Mouse (Mus musculus) CH12.LX (cell line): ENCODE measurements at regions not wholly inside any gene's neighbourhood (a gene's known extent, or its start where the extent isn't known, plus 50 kb on each side); places are given as distances from the start of the nearest gene placed in this dataset.

Experiments
- DNase-seq: peaks from one replicate; pipeline ENCODE4 v3.0.0-alpha.2; 2013; ENCODE audit errors: extremely low read depth
- H3K27ac ChIP-seq: 2 replicates; pipeline ENCODE4 v1.5.1; 2012; ENCODE audit warnings: low read depth, mild to moderate bottlenecking, control low read depth, moderate library complexity; ENCODE audit not compliant: insufficient read depth
- H3K27me3 ChIP-seq: replicated peaks from 2 replicates; pipeline ENCODE3; 2012; ENCODE audit warnings: inconsistent platforms
- H3K36me3 ChIP-seq, 2 experiments: replicated peaks in 1 of 2; 2 replicates each; pipeline versions ENCODE3 to v1.6.1; 2012; ENCODE audit warnings: inconsistent platforms in 1 of 2, low read length in 1 of 2, mild to moderate bottlenecking in 1 of 2, mixed read lengths in 1 of 2, moderate library complexity in 1 of 2; ENCODE audit not compliant: control insufficient read depth in 1 of 2, insufficient read depth in 1 of 2
- H3K4me1 ChIP-seq, 2 experiments: 2 replicates each; pipeline ENCODE4 v1.6.1; 2012; ENCODE audit warnings: inconsistent platforms in 1 of 2, moderate library complexity in 1 of 2; ENCODE audit not compliant: insufficient read depth in 2 of 2, control insufficient read depth in 1 of 2
- H3K4me2 ChIP-seq: 2 replicates; pipeline ENCODE4 v1.6.1; 2012; ENCODE audit warnings: low read depth, mild to moderate bottlenecking, control low read depth; ENCODE audit not compliant: poor library complexity, insufficient read depth, severe bottlenecking
- H3K4me3 ChIP-seq, 3 experiments: fragments of 150-350 bp in 1 of 3; sonication (generic) in 1 of 3; replicated peaks in 1 of 3; 2 replicates each; pipeline versions ENCODE3 to v1.5.1; 2011 to 2012; ENCODE audit warnings: low read depth in 2 of 3, low read length in 2 of 3, mild to moderate bottlenecking in 2 of 3, moderate library complexity in 2 of 3, control low read depth in 1 of 3, improper control_type of control experiment in 1 of 3, inconsistent platforms in 1 of 3, mixed read lengths in 1 of 3; ENCODE audit not compliant: poor library complexity in 1 of 3
- H3K79me2 ChIP-seq: replicated peaks from 2 replicates; pipeline ENCODE4 v1.6.1; 2012; ENCODE audit warnings: mild to moderate bottlenecking, moderate library complexity; ENCODE audit not compliant: control insufficient read depth, poor library complexity, insufficient read depth, severe bottlenecking; ENCODE audit errors: extremely low read depth
- H3K9ac ChIP-seq: 2 replicates; pipeline ENCODE4 v1.6.1; 2012; ENCODE audit warnings: low read depth, mild to moderate bottlenecking, control low read depth, moderate library complexity; ENCODE audit not compliant: insufficient read depth
- H3K9me3 ChIP-seq: replicated peaks from 2 replicates; pipeline ENCODE3; 2012; ENCODE audit warnings: low read length, inconsistent platforms, mixed read lengths
- CHD1 ChIP-seq: IDR thresholded peaks from 2 replicates; pipeline ENCODE4 v1.6.1; 2012; ENCODE audit warnings: low read depth, low read length, improper control_type of control experiment, inconsistent platforms
- CTCF ChIP-seq, 2 experiments: IDR thresholded peaks in 1 of 2; conservative IDR thresholded peaks in 1 of 2; 2 replicates each; pipeline ENCODE4 v1.5.1; 2011 to 2012; ENCODE audit warnings: low read depth in 2 of 2, low read length in 2 of 2, improper control_type of control experiment in 1 of 2, inconsistent platforms in 1 of 2, mild to moderate bottlenecking in 1 of 2, moderate library complexity in 1 of 2
- ELF1 ChIP-seq: IDR thresholded peaks from 2 replicates; pipeline ENCODE4 v1.6.1; 2014; ENCODE audit warnings: low read depth, mild to moderate bottlenecking, inconsistent platforms, low read length, improper control_type of control experiment
- ETS1 ChIP-seq: conservative IDR thresholded peaks from 2 replicates; pipeline ENCODE4 v1.6.1; 2012; ENCODE audit warnings: low read depth, mild to moderate bottlenecking, inconsistent platforms, low read length, improper control_type of control experiment, moderate library complexity
- GABPA ChIP-seq: IDR thresholded peaks from 2 replicates; pipeline ENCODE4 v1.6.1; 2012; ENCODE audit warnings: low read depth, low read length, improper control_type of control experiment, inconsistent platforms; ENCODE audit not compliant: insufficient replicate concordance
- IRF4 ChIP-seq: IDR thresholded peaks from 2 replicates; pipeline ENCODE4 v1.6.1; 2014; ENCODE audit warnings: low read depth, mild to moderate bottlenecking, inconsistent platforms, low read length, improper control_type of control experiment
- JUN ChIP-seq: IDR thresholded peaks from 2 replicates; pipeline ENCODE4 v1.6.1; 2011; ENCODE audit warnings: low read depth, mild to moderate bottlenecking, low read length, improper control_type of control experiment, moderate library complexity; ENCODE audit not compliant: insufficient read depth
- KAT2A ChIP-seq: IDR thresholded peaks from 2 replicates; pipeline ENCODE4 v1.6.1; 2012; ENCODE audit warnings: low read length, improper control_type of control experiment, inconsistent platforms; ENCODE audit not compliant: insufficient replicate concordance
- MAFK ChIP-seq: IDR thresholded peaks from 2 replicates; pipeline ENCODE4 v1.6.1; 2011; ENCODE audit warnings: low read length, improper control_type of control experiment; ENCODE audit not compliant: insufficient replicate concordance
- MAX ChIP-seq: IDR thresholded peaks from 2 replicates; pipeline ENCODE4 v1.6.1; 2011; ENCODE audit warnings: low read length, improper control_type of control experiment
- MEF2A ChIP-seq: IDR thresholded peaks from 2 replicates; pipeline ENCODE4 v1.6.1; 2014; ENCODE audit warnings: low read depth, mild to moderate bottlenecking, inconsistent platforms, low read length, improper control_type of control experiment, borderline replicate concordance
- MYC ChIP-seq: IDR thresholded peaks from 2 replicates; pipeline ENCODE4 v1.6.1; 2011; ENCODE audit warnings: low read depth, mild to moderate bottlenecking, improper control_type of control experiment, low read length
- NRF1 ChIP-seq: IDR thresholded peaks from 2 replicates; pipeline ENCODE4 v1.6.1; 2014; ENCODE audit warnings: low read depth, mild to moderate bottlenecking, inconsistent platforms, low read length, improper control_type of control experiment, moderate library complexity
- POLR2A ChIP-seq: IDR thresholded peaks from 2 replicates; pipeline ENCODE4 v1.6.1; 2011; ENCODE audit warnings: low read depth, mild to moderate bottlenecking, improper control_type of control experiment, low read length
- RAD21 ChIP-seq: IDR thresholded peaks from 2 replicates; pipeline ENCODE4 v1.6.1; 2011; ENCODE audit warnings: low read depth, mild to moderate bottlenecking, low read length, improper control_type of control experiment, moderate library complexity
- TBP ChIP-seq: conservative IDR thresholded peaks from 2 replicates; pipeline ENCODE4 v1.6.1; 2011; ENCODE audit warnings: low read depth, low read length, improper control_type of control experiment
- UBTF ChIP-seq: IDR thresholded peaks from 2 replicates; pipeline ENCODE4 v1.6.1; 2012; ENCODE audit warnings: low read depth, mild to moderate bottlenecking, inconsistent platforms, low read length, improper control_type of control experiment, moderate library complexity
- USF1 ChIP-seq: IDR thresholded peaks from 2 replicates; pipeline ENCODE4 v1.6.1; 2014; ENCODE audit warnings: low read depth, mild to moderate bottlenecking, inconsistent platforms, low read length, improper control_type of control experiment
- ZKSCAN1 ChIP-seq: IDR thresholded peaks from 2 replicates; pipeline ENCODE4 v1.6.1; 2012; ENCODE audit warnings: low read depth, inconsistent platforms, low read length, improper control_type of control experiment, borderline replicate concordance
- ZMIZ1 ChIP-seq: IDR thresholded peaks from 2 replicates; pipeline ENCODE4 v1.6.1; 2012; ENCODE audit warnings: low read depth, mild to moderate bottlenecking, inconsistent platforms, low read length, improper control_type of control experiment
- dilution Hi-C: fragments of 300-500 bp; cut with MboI; formaldehyde crosslinking; loops from 2 replicates; pipeline ENCODE4 v1.14.3; 2020; ENCODE audit warnings: low sequenced_read_pairs; ENCODE audit not compliant: extremely low pct_unique_long_range_greater_than_20kb, extremely low pct_ligation_motif_present
- in situ Hi-C: fragments of 300-500 bp; cut with MboI; formaldehyde crosslinking; loops from 3 replicates; pipeline ENCODE4 v1.14.3; 2019; ENCODE audit warnings: low sequenced_read_pairs, low pct_ligation_motif_present, low pct_unique_long_range_greater_than_20kb, mixed read lengths

DNA sequence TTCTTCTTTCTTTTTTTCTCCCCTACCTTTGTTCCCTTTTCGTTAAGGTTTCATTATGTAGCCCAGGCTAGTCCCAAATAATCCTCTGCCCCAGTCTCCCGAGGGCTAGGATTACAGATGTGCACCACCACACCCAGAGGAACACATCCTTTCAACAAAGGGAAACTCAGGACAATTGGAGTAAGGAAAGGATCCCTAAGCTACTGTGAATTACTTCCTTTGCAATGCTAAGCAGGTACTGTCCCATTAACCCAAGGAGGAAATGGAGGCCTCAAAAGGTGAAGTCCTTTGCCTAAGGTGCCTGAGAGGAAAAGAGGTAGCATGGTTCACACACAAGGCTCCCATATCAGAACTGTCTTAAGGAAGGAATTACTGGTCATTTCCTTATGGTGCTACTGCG lies 157.2 kb downstream of the En1 start:
- H3K27me3 ChIP-seq, result no peaks in the 10 kb centered on the region
- H3K9me3 ChIP-seq, result no peaks in the 10 kb centered on the region
- in situ Hi-C loops (no loop called here), dilution Hi-C loops (no loop called here)
- no peak overlapping the region for H3K9ac ChIP-seq
- no peak for DNase-seq
- H3K4me3 ChIP-seq, result no peak overlapping the region
- H3K4me2 ChIP-seq, result no peak overlapping the region
- H3K79me2 ChIP-seq, result no peaks in the 10 kb centered on the region
- no peaks in the 10 kb centered on the region for H3K36me3 ChIP-seq
- no peak overlapping the region for H3K27ac ChIP-seq
- peaks cover 3 to 22% of the 10 kb centered on the region in 2 experiments; a peak in 3 of 4 replicates for H3K4me1 ChIP-seq
- no peak for TF ChIP-seq JUN
- no peak for TF ChIP-seq GABPA
- no peak for TF ChIP-seq POLR2A
- TF ChIP-seq NRF1, result no peak
- TF ChIP-seq IRF4, result no peak
- TF ChIP-seq RAD21, result no peak
- TF ChIP-seq KAT2A, result no peak
- no peak for TF ChIP-seq MEF2A
- no peak for TF ChIP-seq USF1
- TF ChIP-seq MAX, result no peak
- no peak for TF ChIP-seq ETS1
- TF ChIP-seq CTCF (conservative IDR thresholded peaks at IDR 0.05 in 1 of 2, IDR thresholded peaks at IDR 0.05 in 1 of 2; ENCODE audit: low read depth in 2 of 2, low read length in 2 of 2), result no peak
- TF ChIP-seq CHD1, result no peak
- TF ChIP-seq ZMIZ1, result no peak
- TF ChIP-seq ZKSCAN1, result no peak
- no peak for TF ChIP-seq TBP
- TF ChIP-seq MAFK, result no peak
- TF ChIP-seq MYC, result no peak

GRCm38 (mm10) chr1:120761364-120761763 lies 159.1 kb downstream of the En1 start:
- Histone ChIP-seq H3K9ac (no peak overlapping the region), H3K79me2 (no peaks in the 10 kb centered on the region), H3K27ac (no peak overlapping the region), H3K9me3 (no peaks in the 10 kb centered on the region)
- dilution Hi-C loops, result no loop called here
- no peak for DNase-seq
- TF ChIP-seq CHD1 (no peak), ELF1 (no peak), ZMIZ1 (no peak), USF1 (no peak), UBTF (no peak)
- TF ChIP-seq, all 38 proteins: peak for 0
- Histone ChIP-seq H3K4me3 (no peak overlapping the region), H3K4me2 (no peak overlapping the region), H3K4me1 (peaks cover 3 to 25% of the 10 kb centered on the region in 2 experiments; a peak in 3 of 4 replicates), H3K36me3 (no peaks in the 10 kb centered on the region), H3K27me3 (no peaks in the 10 kb centered on the region)
- in situ Hi-C loops, result no loop called here
